Mouse (Mus musculus) MEL (cell line): ENCODE measurements at regions not wholly inside any gene's neighbourhood (a gene's known extent, or its start where the extent isn't known, plus 50 kb on each side); places are given as distances from the start of the nearest gene placed in this dataset.

Source experiments
- DNase-seq: peaks from one replicate; pipeline ENCODE4 v3.0.0; 2011; ENCODE audit warnings: low read depth, low spot score
- H3K27ac ChIP-seq: 2 replicates; pipeline ENCODE4 v1.5.1; 2012; ENCODE audit warnings: low read depth, mild to moderate bottlenecking, control low read depth, low read length, moderate library complexity; ENCODE audit not compliant: control insufficient read depth
- H3K27me3 ChIP-seq, 2 experiments: fragments of 150-350 bp in 1 of 2; sonication (generic) in 1 of 2; 2 replicates each; pipeline ENCODE4 v1.6.1; 2012; ENCODE audit warnings: low read length in 2 of 2, mild to moderate bottlenecking in 2 of 2, improper control_type of control experiment in 1 of 2, moderate library complexity in 1 of 2; ENCODE audit not compliant: insufficient read depth in 2 of 2, control insufficient read depth in 1 of 2
- H3K36me3 ChIP-seq, 2 experiments: 2 replicates each; pipeline ENCODE4 v1.6.1; 2012 to 2014; ENCODE audit warnings: low read length in 2 of 2, improper control_type of control experiment in 1 of 2, inconsistent platforms in 1 of 2, mild to moderate bottlenecking in 1 of 2; ENCODE audit not compliant: insufficient read depth in 2 of 2, control insufficient read depth in 1 of 2
- H3K4me1 ChIP-seq, 2 experiments: fragments of 150-350 bp in 1 of 2; sonication (generic) in 1 of 2; 2 replicates each; pipeline ENCODE4 v1.6.1; 2012; ENCODE audit warnings: low read length in 2 of 2, improper control_type of control experiment in 1 of 2, mild to moderate bottlenecking in 1 of 2; ENCODE audit not compliant: insufficient read depth in 2 of 2, control insufficient read depth in 1 of 2
- H3K4me3 ChIP-seq, 2 experiments: fragments of 150-350 bp in 1 of 2; sonication (generic) in 1 of 2; 2 replicates each; pipeline ENCODE4 v1.5.1; 2012; ENCODE audit warnings: low read depth in 2 of 2, low read length in 2 of 2, mild to moderate bottlenecking in 2 of 2, moderate library complexity in 2 of 2, control low read depth in 1 of 2, improper control_type of control experiment in 1 of 2; ENCODE audit not compliant: control insufficient read depth in 1 of 2, insufficient read depth in 1 of 2
- H3K79me2 ChIP-seq: 2 replicates; pipeline ENCODE4 v1.6.1; 2012; ENCODE audit warnings: mild to moderate bottlenecking, low read length, moderate library complexity; ENCODE audit not compliant: control insufficient read depth, poor library complexity, insufficient read depth
- H3K9ac ChIP-seq: 2 replicates; pipeline ENCODE4 v1.6.1; 2012; ENCODE audit warnings: low read depth, mild to moderate bottlenecking, control low read depth, low read length, moderate library complexity; ENCODE audit not compliant: control insufficient read depth, poor library complexity, severe bottlenecking
- H3K9me3 ChIP-seq: fragments of 150-350 bp; sonication (generic); replicated peaks from 2 replicates; pipeline ENCODE4 v1.6.1; 2012; ENCODE audit warnings: mild to moderate bottlenecking, low read length, improper control_type of control experiment, moderate library complexity; ENCODE audit not compliant: insufficient read depth
- BHLHE40 ChIP-seq: IDR thresholded peaks from 2 replicates; pipeline ENCODE4 v1.6.1; 2012; ENCODE audit warnings: low read depth, mild to moderate bottlenecking, inconsistent platforms, low read length, improper control_type of control experiment, borderline replicate concordance
- CHD1 ChIP-seq: IDR thresholded peaks from 2 replicates; pipeline ENCODE4 v1.6.1; 2012; ENCODE audit warnings: low read depth, mild to moderate bottlenecking, inconsistent platforms, low read length, improper control_type of control experiment
- CHD2 ChIP-seq: IDR thresholded peaks from 2 replicates; pipeline ENCODE4 v1.6.1; 2011; ENCODE audit warnings: low read length, improper control_type of control experiment
- CTCF ChIP-seq, 3 experiments: IDR thresholded peaks in 2 of 3; conservative IDR thresholded peaks in 1 of 3; 2 replicates each; pipeline ENCODE4 v1.5.1; 2011 to 2012; ENCODE audit warnings: low read length in 3 of 3, low read depth in 2 of 3, mild to moderate bottlenecking in 2 of 3, improper control_type of control experiment in 1 of 3, inconsistent platforms in 1 of 3, mixed read lengths in 1 of 3, moderate library complexity in 1 of 3; ENCODE audit not compliant: control insufficient read depth in 1 of 3, insufficient read depth in 1 of 3, poor library complexity in 1 of 3, severe bottlenecking in 1 of 3
- ELF1 ChIP-seq: IDR thresholded peaks from 2 replicates; pipeline ENCODE4 v1.6.1; 2014; ENCODE audit warnings: low read depth, mild to moderate bottlenecking, inconsistent platforms, low read length, improper control_type of control experiment, moderate library complexity
- EP300 ChIP-seq, 2 experiments: IDR thresholded peaks; 2 replicates each; pipeline ENCODE4 v1.6.1; 2011; ENCODE audit warnings: improper control_type of control experiment in 2 of 2, low read length in 2 of 2, low read depth in 1 of 2, mild to moderate bottlenecking in 1 of 2
- GABPA ChIP-seq: IDR thresholded peaks from 2 replicates; pipeline ENCODE4 v1.6.1; 2012; ENCODE audit warnings: low read depth, mild to moderate bottlenecking, inconsistent platforms, low read length, improper control_type of control experiment, moderate library complexity
- HCFC1 ChIP-seq: IDR thresholded peaks from 2 replicates; pipeline ENCODE4 v1.6.1; 2012; ENCODE audit warnings: low read depth, mild to moderate bottlenecking, inconsistent platforms, low read length, improper control_type of control experiment, moderate library complexity
- JUND ChIP-seq: IDR thresholded peaks from 2 replicates; pipeline ENCODE4 v1.6.1; 2011; ENCODE audit warnings: low read depth, mild to moderate bottlenecking, improper control_type of control experiment, low read length
- MAFK ChIP-seq: IDR thresholded peaks from 2 replicates; pipeline ENCODE4 v1.6.1; 2011; ENCODE audit warnings: low read depth, mild to moderate bottlenecking, low read length, improper control_type of control experiment, borderline replicate concordance
- MAZ ChIP-seq: IDR thresholded peaks from 2 replicates; pipeline ENCODE4 v1.6.1; 2012; ENCODE audit warnings: low read depth, mild to moderate bottlenecking, inconsistent platforms, low read length, improper control_type of control experiment
- MEF2A ChIP-seq: IDR thresholded peaks from 2 replicates; pipeline ENCODE4 v1.6.1; 2014; ENCODE audit warnings: low read depth, mild to moderate bottlenecking, inconsistent platforms, low read length, improper control_type of control experiment; ENCODE audit not compliant: poor library complexity, insufficient replicate concordance, severe bottlenecking; ENCODE audit errors: extremely low read depth
- NELFE ChIP-seq: IDR thresholded peaks from 2 replicates; pipeline ENCODE4 v1.6.1; 2011; ENCODE audit warnings: low read depth, low read length, improper control_type of control experiment
- NRF1 ChIP-seq: IDR thresholded peaks from 2 replicates; pipeline ENCODE4 v1.6.1; 2014; ENCODE audit warnings: low read depth, mild to moderate bottlenecking, inconsistent platforms, low read length, improper control_type of control experiment, moderate library complexity; ENCODE audit not compliant: poor library complexity, insufficient read depth, severe bottlenecking
- RCOR1 ChIP-seq: IDR thresholded peaks from 2 replicates; pipeline ENCODE4 v1.6.1; 2012; ENCODE audit warnings: low read depth, mild to moderate bottlenecking, inconsistent platforms, low read length, improper control_type of control experiment
- SIN3A ChIP-seq: IDR thresholded peaks from 2 replicates; pipeline ENCODE4 v1.6.1; 2012; ENCODE audit warnings: low read length, improper control_type of control experiment, inconsistent platforms
- SMC3 ChIP-seq: IDR thresholded peaks from 2 replicates; pipeline ENCODE4 v1.6.1; 2011; ENCODE audit warnings: low read depth, low read length, improper control_type of control experiment
- UBTF ChIP-seq: IDR thresholded peaks from 2 replicates; pipeline ENCODE4 v1.6.1; 2012; ENCODE audit warnings: low read depth, mild to moderate bottlenecking, inconsistent platforms, low read length, improper control_type of control experiment, moderate library complexity, borderline replicate concordance; ENCODE audit not compliant: insufficient read depth
- USF1 ChIP-seq: IDR thresholded peaks from 2 replicates; pipeline ENCODE4 v1.6.1; 2014; ENCODE audit warnings: low read depth, mild to moderate bottlenecking, inconsistent platforms, low read length, improper control_type of control experiment, moderate library complexity
- ZKSCAN1 ChIP-seq: IDR thresholded peaks from 2 replicates; pipeline ENCODE4 v1.6.1; 2012; ENCODE audit warnings: low read depth, mild to moderate bottlenecking, inconsistent platforms, low read length, improper control_type of control experiment, moderate library complexity
- ZMIZ1 ChIP-seq: IDR thresholded peaks from 2 replicates; pipeline ENCODE4 v1.6.1; 2012; ENCODE audit warnings: low read depth, mild to moderate bottlenecking, inconsistent platforms, low read length, improper control_type of control experiment, moderate library complexity
- ZNF384 ChIP-seq: IDR thresholded peaks from 2 replicates; pipeline ENCODE4 v1.6.1; 2012; ENCODE audit warnings: low read depth, mild to moderate bottlenecking, inconsistent platforms, low read length, improper control_type of control experiment

GRCm38 (mm10) chr13:101481551-101482184 is 286.3 kb downstream of the Pik3r1 start:
- Histone ChIP-seq H3K9me3 (no peaks in the 10 kb centered on the region), H3K9ac (no peak overlapping the region), H3K4me3 (no peak overlapping the region), H3K27me3 (peaks cover 0 to 2% of the 10 kb centered on the region in 2 experiments; a peak in 3 of 4 replicates), H3K4me1 (no peaks in the 10 kb centered on the region), H3K36me3 (no peaks in the 10 kb centered on the region), H3K27ac (no peak overlapping the region), H3K79me2 (no peaks in the 10 kb centered on the region)
- DNase-seq = no peak
- TF ChIP-seq CHD1 (no peak), BHLHE40 (no peak), ELF1 (no peak), MAFK (no peak), JUND (no peak), CTCF (IDR thresholded peaks at IDR 0.05 in 2 of 3, conservative IDR thresholded peaks at IDR 0.05 in 1 of 3; ENCODE audit: control insufficient read depth in 1 of 3, insufficient read depth in 1 of 3, low read depth in 2 of 3, low read length in 3 of 3, poor library complexity in 1 of 3, severe bottlenecking in 1 of 3) (no peak), NRF1 (no peak), MEF2A (no peak), UBTF (no peak), USF1 (no peak)

- Histone ChIP-seq H3K9ac (no peak overlapping the region), H3K79me2 (no peaks in the 10 kb centered on the region), H3K9me3 (no peaks in the 10 kb centered on the region), H3K36me3 (no peaks in the 10 kb centered on the region), H3K4me3 (no peak overlapping the region), H3K4me1 (no peaks in the 10 kb centered on the region), H3K27ac (no peak overlapping the region), H3K27me3 (peaks cover 0 to 2% of the 10 kb centered on the region in 2 experiments; a peak in 3 of 4 replicates)
- TF ChIP-seq UBTF (no peak), BHLHE40 (no peak), ZKSCAN1 (no peak), NELFE (no peak), ZNF384 (no peak), ZMIZ1 (no peak), SIN3A (no peak), MEF2A (no peak), HCFC1 (no peak), JUND (no peak), MAZ (no peak), EP300 (IDR thresholded peaks at IDR 0.05; ENCODE audit: low read depth in 1 of 2, low read length in 2 of 2) (no peak), CHD2 (no peak), GABPA (no peak), RCOR1 (no peak), SMC3 (no peak), USF1 (no peak)
- no peak for DNase-seq
These were observed 288.7 kb downstream of the Pik3r1 start for GRCm38 (mm10) chr13:101479297-101479652.
